Mouse (Mus musculus) kidney, postnatal 36 days (tissue): Measurements from ENCODE around the gene Tgfb1.

Source experiments
- DNase-seq, 2 experiments: peaks; one replicate each; pipeline ENCODE4 v3.0.0; 2021 to 2022; ENCODE audit warnings: mixed read lengths in 2 of 2

Tgfb1 gene

DNA sequence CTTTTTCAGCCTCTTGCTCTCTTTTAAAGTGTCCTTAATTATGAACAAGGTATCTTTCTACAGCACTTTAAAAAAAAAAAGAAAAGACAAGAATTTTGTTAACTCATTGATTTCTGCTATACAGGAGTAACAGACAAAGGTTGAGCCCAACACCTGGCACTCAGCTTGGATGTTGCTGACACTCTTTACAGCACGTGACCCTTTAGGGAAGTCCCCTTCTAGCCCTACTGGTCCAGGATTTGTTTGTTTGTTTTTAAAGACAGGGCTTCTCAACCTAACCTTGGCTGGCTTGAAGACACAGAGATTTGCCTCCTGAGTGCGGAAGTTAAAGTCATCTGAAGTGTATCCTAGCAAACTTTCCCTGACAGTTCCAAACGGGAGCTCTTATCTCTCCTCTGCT, 60.0 kb downstream of the Tgfb1 start:
- DNase-seq, result no peak

DNA sequence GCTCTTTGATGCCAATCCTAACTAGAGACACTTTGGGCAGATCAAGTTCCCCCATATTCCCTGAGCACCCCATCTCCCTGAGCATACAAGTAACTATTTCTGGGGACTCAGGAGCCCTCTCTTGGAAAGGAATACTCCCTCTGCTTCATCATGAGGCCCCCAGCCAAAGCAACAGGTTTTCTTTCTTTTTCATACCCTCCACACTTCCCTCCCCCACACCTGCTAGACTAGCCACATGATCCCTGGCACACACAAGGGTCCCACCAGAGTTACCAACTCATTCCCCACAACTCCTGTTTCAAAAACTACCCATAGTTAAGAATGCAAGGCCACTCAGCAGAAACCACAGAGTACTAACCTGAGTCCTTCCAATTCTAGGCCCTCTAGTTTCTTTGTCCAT, 66.3 kb downstream of the Tgfb1 start:
- no peak for DNase-seq

DNA sequence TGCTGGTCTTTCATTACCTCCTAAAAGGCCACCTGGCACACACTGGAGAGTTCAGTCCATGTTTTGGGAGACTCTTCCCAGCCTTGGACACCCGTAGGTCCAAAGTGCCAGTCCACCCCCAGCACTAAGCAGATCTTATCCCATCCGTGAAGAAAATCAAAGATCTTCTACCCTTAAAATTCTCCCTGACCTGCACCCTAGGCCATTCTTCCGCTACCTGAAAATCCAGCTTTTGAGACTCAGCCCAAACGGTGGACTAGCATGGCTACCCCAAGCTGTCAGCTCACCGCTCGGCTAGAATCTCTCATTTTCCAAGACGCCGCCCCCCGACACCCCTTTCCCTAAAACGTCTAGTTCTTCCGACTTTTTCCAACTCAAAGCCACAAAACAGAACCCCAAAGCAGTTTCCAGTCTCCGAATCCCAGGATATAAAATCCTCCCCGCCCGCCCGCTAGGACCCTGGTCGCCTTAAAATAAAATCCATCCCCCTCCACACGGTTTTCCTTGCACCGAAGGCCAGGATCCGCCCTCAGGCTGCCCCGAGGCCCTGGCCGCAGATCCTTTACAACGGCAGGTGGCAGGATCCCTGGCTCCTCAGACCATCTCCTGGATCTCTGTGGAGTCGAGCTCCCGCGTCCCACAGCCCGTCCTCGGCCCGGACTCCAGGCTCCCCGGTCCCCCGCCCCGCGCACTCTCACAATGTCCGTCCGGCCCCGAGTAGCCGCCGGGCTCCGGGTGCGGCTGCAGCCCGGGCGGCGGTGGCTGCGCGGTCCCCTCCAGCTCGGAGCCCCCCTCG, 67.0 kb downstream of the Tgfb1 start:
- peak; percentile 38 to 70 for DNase-seq

DNA sequence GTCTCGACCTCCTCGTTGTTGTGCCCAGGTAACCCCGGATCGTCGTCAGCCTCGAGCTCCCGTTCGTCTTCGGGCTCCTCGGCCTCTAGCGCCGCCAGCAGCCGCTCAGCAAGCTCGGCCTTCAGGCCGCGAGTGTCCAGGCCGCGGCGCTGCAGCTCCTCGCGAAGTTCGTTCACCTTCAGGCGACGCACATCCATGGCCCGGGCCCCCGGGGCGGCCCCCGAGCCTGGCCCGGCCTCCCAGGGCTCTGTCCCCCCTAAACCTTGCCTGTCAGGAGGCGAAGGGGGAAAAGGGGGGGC, 67.6 kb downstream of the Tgfb1 start:
- no peak for DNase-seq
